15 mouse cellular contexts compared by ENCODE assay signal in the genomic region with DNA sequence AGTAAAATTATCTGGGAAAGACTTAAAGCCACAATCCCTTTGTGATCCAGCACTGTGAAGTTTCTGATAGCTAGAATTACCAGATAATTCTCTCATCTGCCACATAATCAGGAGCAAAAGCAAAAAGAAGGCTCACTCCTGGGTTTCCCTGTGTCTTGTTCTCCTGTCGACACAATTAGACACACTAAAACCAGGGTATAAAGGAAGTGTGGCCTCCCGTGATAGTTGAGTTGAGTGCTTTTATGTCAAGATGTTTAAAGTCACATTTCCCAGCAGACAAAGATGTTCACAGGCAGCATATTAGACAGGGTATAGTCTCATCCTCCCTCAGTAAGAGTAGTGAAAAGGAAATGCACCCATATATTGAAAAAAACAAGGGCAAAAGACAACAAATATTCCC.
"Had no signal": no experiment of that assay in that cellular context is flagged by ENCODE, and none has a peak within 500 bp of the region (broad histone marks: within the 10 kb centered on the region; RNA-seq: fewer than 3 reads in every experiment).

No protein-coding gene starts in this region.

- H3K9me3 ChIP-seq: liver, embryonic 12.5 days; neural tube, embryonic 13.5 days; neural tube, embryonic 15.5 days; stomach, embryonic 15.5 days had no signal

- H3K4me2 ChIP-seq: liver, embryonic 12.5 days; lung, embryonic 14.5 days; neural tube, embryonic 13.5 days; neural tube, embryonic 15.5 days; stomach, embryonic 15.5 days had no signal

- H3K36me3 ChIP-seq: liver, embryonic 12.5 days; neural tube, embryonic 13.5 days; neural tube, embryonic 15.5 days; stomach, embryonic 15.5 days had no signal

- H3K9ac ChIP-seq: liver, embryonic 12.5 days; liver, embryonic 14.5 days; lung, embryonic 14.5 days; neural tube, embryonic 13.5 days; neural tube, embryonic 15.5 days; stomach, embryonic 15.5 days had no signal

- H3K27me3 ChIP-seq: liver, embryonic 12.5 days; neural tube, embryonic 13.5 days; neural tube, embryonic 15.5 days; stomach, embryonic 15.5 days had no signal

- H3K4me1 ChIP-seq: liver, embryonic 12.5 days; stomach, embryonic 15.5 days had no signal

- DNase-seq: lung, adult 18-20 months; lung, embryonic 14.5 days; lung, postnatal 10 days; lung, postnatal 4 days; right cerebral cortex, postnatal 14 days; thymus, adult 2 months; thymus, postnatal 25 days; thymus, postnatal 4 days had no signal

- H3K4me3 ChIP-seq: liver, embryonic 12.5 days; myocyte; neural tube, embryonic 13.5 days; neural tube, embryonic 15.5 days; stomach, embryonic 15.5 days had no signal

- H3K27ac ChIP-seq: liver, embryonic 12.5 days; liver, embryonic 14.5 days; neural tube, embryonic 13.5 days; neural tube, embryonic 15.5 days; stomach, embryonic 15.5 days; stomach, postnatal 0 days had no signal

- ATAC-seq: liver, embryonic 12.5 days had no signal
